Mouse (Mus musculus) right cerebral cortex, adult 2 months (tissue): ENCODE data around the gene Prkcz.

Experiments used
- DNase-seq, 2 experiments: peaks; one replicate each; pipeline ENCODE4 v3.0.0; 2021 to 2022; ENCODE audit warnings: low spot score in 2 of 2

Prkcz gene

DNA sequence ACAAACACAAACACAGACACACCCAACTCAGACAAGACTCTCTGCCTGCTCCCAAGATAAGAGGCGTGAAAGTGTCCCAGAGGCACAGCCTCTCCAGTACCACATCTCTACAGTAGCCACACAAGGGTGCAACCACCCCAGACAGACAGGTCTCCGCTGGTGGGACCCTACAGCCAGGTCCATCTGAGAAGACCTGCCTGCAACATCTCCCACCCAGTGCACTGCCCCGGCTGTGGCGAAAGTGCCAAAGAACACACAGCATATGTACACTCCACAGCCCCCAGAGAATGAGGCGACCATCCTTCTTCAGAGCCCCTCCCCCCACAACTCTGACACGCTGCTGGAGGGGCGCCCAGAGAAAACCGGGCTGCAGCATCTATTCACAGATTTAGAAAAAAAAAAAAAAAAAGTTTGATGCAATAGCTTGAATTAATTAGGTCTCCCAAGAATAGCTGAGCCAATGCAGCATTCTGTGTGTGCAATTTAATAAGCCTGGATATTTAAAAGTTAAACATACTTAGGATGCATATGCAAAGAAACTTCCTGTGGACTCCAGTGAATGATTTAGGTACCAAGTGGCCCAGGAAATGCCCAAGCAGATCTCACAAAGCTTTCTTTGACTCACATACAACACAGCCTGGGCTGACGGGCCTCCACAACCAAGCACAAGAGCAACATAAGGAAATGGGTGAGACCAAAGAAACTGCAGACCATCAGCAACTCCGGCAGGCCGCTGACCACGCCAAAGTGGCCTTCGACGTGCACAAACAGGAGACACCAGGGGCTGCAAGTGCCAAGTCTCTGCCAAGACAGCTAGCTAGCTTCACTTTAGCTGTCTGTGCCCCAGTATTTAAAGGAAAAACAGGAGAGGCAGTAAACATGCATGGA, 140.7 kb downstream of the Prkcz start:
- no peak for DNase-seq

DNA sequence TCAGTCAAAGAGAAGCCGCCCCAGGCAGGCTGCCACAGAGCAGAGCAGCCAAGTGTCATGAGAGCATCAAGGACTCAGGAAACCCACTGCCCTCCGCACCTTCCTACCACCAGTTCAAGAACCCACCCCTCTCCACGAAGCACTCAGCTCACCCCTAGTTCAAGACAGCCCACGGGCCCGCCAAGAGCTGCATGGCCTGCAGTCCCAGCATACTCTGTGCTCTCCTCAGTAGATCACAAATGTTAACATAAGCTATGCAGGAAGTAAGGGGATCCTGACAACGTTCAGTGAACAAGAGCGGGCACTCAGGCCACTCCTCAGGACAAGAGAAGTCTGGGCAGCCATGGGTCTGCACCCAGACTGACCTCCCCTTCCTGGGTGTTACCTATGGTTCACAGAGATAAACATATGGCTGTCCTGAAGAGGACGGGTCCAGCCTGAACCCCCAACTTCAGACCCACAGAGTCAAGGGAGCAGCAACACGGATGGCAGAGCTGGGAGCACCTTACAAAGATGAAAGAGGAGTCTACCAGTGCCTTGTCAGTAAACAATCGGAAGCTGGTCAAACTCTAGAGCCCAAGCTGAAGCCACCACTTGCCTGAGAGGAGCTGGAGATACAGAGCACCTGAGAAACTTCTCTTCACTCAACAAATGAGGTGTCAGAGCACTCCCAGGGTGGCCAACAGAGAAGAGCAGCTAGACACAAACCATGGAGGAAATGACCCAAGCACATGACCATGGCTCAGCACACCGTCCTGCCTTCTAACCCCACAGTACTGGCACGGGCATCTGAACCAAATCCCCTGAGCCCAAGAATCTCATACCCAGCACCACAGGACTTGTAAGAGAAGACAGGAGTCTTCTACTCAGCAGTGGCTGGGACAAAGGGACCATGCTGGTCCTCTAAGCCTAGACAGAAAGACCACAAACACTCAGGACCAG, 141.6 kb downstream of the Prkcz start:
- no peak for DNase-seq

DNA sequence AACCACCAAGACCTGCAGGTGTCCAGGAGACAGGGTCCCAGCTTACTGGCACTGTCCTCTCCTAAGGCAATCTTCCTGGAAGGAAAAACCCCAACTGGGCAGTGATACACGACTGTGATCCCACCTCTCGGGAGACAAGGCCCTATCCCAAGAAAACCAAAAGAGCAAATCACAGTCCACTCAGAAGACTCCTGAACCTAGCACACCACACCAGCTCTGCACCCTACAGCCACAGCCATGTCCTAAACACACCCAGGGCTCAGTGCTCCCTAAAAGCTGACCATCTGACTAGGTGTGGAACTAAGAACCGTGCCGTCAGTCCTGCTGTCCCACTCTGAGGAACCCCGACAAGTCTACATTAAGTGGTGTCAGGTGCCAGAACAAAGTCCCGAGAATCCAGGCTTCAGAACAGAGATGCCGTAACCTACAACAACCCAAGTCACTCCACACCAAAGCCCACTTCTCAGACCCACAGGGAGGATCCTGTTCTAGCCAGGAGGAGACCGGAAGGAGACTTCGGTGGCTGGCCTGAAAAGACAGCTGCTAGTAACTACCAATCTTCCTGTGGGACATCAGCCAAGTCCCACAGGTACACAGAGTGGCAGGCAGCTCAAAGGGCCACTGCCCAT, 142.9 kb downstream of the Prkcz start:
- DNase-seq, result no peak

DNA sequence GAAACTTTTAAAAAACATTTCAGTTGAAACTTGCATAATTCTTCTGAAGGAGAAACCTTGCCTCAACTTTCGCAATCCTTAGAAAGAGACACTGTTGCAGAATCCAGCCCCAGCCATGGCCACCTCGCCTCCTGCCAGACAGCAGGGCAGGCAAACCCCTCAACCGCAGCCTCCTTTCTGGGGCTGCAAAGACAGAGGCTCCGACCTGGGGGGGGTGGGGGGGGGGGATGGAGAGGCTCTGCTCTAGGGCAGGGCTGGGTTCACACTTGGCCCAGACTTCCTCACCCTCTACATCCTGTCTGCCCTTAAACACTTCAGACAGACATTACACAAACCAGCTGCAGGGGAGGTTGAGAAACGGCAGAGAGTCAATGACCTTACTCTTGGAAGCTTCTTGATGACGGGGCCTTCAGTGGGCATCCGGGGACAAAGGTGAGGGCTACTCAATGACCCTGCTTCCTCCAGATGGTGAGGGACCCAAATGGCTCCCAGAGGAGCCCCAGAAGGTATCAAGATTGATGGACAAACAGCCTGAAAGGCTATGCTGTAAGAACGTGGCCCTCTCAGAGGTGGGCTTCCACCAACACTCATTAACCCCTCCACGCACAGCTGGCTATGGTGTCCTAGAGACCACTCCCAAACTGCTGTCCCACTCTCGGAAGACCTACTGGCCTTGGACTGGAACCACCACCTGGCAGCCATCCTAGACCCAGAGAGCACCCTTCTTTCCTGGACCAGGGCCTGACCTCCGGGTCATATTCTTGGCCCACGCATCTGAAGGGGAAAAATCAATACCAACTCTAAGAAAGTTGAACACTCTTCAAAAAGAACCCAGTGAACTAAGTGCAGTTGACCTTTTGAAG, 143.7 kb downstream of the Prkcz start:
- no peak for DNase-seq

DNA sequence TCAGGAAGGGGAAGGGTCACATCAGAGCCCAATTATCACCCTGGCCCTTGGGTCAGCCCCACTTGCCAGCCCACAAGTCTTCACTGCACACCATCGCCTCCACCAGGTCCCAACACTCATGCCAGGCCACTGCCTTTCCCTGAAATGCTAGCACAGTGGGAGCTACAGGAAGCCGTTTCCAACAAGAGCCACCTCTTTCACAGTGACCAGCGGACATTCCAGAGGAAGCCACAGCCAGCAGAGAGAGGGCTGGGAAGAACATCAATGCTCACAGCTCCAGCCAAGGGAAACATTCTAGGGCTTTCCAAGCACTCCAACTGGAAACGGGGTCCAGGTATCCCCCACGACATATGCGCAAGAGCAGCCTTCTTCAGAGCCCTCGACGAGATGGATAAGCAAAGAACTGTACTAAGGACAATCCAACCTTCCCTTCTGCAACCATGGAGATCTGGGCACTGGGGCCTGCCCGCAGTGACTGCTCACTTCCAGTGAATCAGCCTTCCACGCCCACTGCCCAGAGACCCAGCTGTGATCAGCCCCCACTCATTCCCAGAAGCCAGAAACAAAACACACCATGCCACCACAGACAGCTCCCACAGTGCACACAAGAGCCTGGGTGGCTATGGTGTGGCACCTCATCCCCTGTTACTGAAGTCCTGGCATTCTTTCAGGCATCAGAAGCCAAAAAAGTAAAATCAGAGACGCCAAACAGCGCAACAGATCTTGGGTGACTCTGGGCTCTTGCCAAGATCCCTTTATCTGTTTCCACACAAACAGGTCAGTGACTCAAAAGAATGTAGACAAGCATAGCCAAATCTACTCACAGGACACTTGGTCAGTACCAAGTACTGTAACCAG, 145.2 kb downstream of the Prkcz start:
- DNase-seq, result peak; percentile 65 to 72

DNA sequence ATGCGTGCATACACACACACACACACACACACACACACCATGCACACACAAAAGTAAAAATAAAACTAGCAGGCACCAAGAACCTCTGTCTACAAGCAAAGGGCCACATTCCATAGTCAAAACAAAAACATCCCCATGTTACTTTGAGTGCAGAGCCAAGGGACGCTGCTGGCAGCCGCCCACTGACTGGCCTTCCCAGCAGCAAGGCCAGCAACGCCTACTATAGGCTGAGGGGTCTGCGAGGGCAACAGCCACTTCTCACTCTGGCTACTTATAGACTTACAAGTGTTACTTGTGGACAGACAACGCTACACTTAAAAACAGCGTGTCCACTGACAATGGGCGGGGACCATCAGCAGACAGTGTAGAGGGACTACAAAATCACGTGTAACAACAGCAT, 146.0 kb downstream of the Prkcz start:
- DNase-seq, result no peak

DNA sequence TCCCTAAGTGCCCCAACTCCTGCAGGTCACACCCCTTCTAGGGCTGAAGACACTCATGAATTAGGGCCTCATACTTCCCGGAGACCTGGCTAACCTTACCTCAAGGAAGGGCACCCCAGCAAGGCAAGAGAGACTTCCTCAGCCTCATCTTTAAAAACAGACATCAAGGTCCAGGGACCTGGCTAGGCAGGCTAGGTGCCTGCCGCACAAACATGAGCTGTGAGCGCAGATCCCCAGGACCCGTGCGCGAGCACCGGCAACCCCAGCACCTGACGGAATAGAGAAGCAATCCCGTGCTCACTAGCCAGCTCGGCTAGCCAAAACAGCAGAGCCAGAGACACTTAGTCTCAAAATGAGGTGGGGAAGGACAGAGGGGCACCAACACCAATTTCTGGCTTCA, 146.4 kb downstream of the Prkcz start:
- DNase-seq, result no peak

DNA sequence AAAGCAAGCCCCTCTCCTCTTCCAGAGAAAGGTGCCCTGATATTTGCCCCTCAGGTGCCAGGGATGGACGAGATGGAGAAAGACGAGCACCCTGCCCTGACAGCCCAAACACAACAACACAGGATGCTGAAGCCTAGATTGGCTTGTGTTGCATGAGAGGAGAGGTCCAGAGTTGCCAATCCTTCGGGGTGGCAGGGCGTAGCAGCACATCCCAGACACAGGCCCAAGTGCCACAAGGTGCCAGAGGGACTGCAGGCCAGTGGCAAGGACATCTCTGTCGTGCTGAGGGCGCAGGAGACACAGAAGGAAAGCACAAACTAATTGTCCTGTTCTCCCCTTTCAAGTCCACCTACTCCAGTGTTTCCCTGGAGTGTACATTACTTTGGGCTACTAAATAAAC, 147.0 kb downstream of the Prkcz start:
- DNase-seq, result no peak

DNA sequence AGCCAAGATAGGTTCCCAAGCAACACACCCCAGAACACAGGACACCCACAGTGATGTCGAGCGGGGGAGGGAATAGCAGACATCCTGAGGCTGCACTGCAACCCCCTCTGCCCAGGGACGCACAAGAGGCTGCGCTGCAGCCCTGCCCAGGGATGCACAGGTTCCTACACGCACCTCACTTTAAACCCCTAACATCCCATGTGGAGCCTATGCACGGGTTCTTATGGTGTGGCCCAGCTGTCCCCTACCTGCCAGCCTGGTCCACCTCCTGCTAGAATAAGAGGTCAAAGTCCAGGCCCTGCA, 147.5 kb downstream of the Prkcz start:
- DNase-seq, result no peak

DNA sequence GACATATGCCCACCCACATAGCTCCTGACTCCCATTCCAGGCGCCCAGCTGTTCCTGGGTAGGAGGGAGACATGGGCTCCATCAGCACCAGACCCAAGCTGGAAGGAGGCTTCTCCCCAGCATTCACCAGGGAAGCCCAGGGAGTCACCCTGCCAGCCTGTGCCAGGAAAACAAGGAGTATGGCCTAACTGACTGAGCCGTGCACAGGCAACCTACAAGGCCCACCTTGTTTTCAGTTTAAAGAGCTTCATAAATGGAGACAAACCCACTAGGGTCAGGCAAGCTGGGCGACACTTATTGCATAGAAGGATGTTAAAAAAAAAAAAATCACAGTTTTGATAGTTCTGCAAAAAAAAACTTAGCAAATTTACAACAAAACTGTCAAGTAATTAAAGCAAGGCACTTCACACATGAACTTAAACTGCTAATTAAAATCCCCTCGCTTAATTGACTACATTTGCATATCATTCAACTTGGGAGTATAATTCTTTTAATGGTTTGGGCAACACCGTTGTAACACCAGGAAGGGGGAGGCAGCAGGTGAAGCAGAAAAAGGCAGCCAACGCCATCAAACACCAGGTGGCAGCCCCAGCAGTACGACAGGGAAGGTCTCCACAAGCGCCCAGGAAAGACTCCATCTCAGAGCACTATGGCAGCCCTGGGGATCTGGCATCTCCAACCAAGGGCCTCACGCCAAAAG, 148.0 kb downstream of the Prkcz start:
- DNase-seq, result no peak
